Mouse (Mus musculus): ENCODE results near the gene Rorc.

DNA sequence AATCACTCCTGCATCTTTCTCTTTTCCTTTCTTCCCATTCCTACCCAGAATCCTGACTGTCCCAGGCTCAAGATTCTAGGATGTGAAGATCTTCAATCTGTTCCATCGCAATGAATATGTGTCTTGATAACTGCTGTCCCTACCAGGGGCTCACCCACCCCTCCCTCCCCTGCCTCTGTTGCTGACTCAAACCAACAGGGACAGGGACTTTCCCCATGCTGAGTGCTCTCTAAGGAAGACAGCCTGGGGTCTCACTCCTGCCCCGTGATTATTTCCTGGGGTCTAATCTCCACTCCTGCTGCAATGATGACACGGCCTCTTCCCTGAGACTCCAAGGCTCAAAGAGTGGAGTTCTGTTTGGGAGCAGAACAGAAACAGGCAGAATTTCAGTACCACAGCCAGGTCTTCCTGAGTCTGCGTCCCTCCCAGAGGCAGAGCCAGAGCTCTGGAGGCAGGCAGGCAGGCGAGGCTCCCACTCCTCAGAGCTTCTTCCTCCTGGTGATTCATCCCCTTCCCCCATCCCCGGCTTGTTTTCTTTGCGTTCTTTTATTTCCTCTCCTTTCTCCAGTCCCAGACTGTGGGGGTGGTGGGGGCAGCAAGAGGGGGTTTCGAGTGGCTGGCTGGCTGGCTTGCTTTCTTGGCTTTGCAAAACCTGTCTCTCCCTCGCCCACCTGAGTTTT lies 7.4 kb downstream of the Rorc start:
- TF ChIP-seq BHLHE40 (IDR thresholded peaks at IDR 0.05; ENCODE audit: low read depth, low read length) (no peak; the same call in 1 of the 2 replicates), NELFE (IDR thresholded peaks at IDR 0.05; ENCODE audit: low read depth, low read length) (no peak), CTCF (conservative IDR thresholded peaks at IDR 0.05 in 1 of 2, IDR thresholded peaks at IDR 0.05 in 1 of 2; ENCODE audit: low read depth in 2 of 2, low read length in 2 of 2) (no peak), POLR2A (IDR thresholded peaks at IDR 0.05; ENCODE audit: low read depth, low read length) (no peak), KAT2A (IDR thresholded peaks at IDR 0.05; ENCODE audit: insufficient replicate concordance, low read length) (no peak), TCF12 (IDR thresholded peaks at IDR 0.05; ENCODE audit: low read depth, low read length) (no peak), SIN3A (IDR thresholded peaks at IDR 0.05; ENCODE audit: low read length) (no peak), USF1 (IDR thresholded peaks at IDR 0.05; ENCODE audit: low read depth, low read length) (no peak), EP300 (IDR thresholded peaks at IDR 0.05; ENCODE audit: low read length) (peak; percentile 86), ELF1 (IDR thresholded peaks at IDR 0.05; ENCODE audit: low read depth, low read length) (no peak)
